Mouse (Mus musculus): ENCODE measurements around the gene Igf1. TPM values are rescaled to one million over a fixed set of nuclear protein-coding genes. Genes with fewer than 3 reads are reported as not detected.

The Igf1 gene
- polyA plus RNA-seq, 1 experiment from 2014 or later: 85.1 TPM

DNA sequence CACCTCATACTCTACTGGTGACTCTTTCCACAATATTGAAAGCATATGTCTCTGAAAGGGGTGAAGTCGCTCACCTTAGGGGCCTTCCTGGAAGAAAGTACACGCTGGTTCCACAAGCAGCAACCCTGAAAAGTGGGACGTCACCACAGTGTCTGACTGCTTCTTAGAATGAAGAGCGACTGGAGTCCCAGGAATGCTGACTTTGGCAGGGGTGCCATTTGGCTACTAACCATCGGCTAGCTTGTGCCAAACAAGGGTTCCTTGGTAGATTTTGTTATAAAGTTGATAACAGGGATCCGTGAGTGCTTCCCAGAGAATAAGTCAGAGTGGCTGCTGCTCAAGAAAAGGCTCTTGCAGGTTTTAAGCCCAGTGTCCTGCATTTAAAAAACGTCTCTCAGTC, 4.8 kb downstream of the Igf1 start:
- Histone ChIP-seq H3K27ac (peak overlapping the region; percentile 61), H3K4me1 (peaks cover 32% of the 10 kb centered on the region), H3K9ac (no peak overlapping the region), H3K4me3 (no peak overlapping the region), H3K36me3 (no peaks in the 10 kb centered on the region), H3K9me3 (no peaks in the 10 kb centered on the region), H3K4me2 (replicated peaks) (peak overlapping the region; percentile 28), H3K27me3 (no peaks in the 10 kb centered on the region)
- 44% methylated on average over 7 of the region's 7 CpGs for WGBS
- ATAC-seq (ENCODE audit: insufficient number of reproducible peaks, insufficient read depth, low FRiP score, low TSS enrichment): no peak

GRCm38 (mm10) chr10:87863326-87863725, 5.3 kb downstream of the Igf1 start:
- peaks cover 27% of the 10 kb centered on the region for H3K4me1 ChIP-seq
- 46% methylated on average over 4 of the region's 4 CpGs for whole genome bisulfite sequencing
- H3K4me2 ChIP-seq (replicated peaks): peak overlapping the region; percentile 28
- no peaks in the 10 kb centered on the region for H3K27me3 ChIP-seq
- no peaks in the 10 kb centered on the region for H3K9me3 ChIP-seq
- no peaks in the 10 kb centered on the region for H3K36me3 ChIP-seq
- no peak for ATAC-seq (ENCODE audit: insufficient number of reproducible peaks, insufficient read depth, low FRiP score, low TSS enrichment)
- no peak overlapping the region for H3K4me3 ChIP-seq
- no peak overlapping the region for H3K9ac ChIP-seq
- peak overlapping the region; percentile 61; the same call in 1 of the 2 replicates for H3K27ac ChIP-seq

- ATAC-seq (ENCODE audit: insufficient number of reproducible peaks, insufficient read depth, low FRiP score, low TSS enrichment): no peak
- Histone ChIP-seq H3K9me3 (no peaks in the 10 kb centered on the region), H3K4me1 (peaks cover 37% of the 10 kb centered on the region), H3K4me3 (no peak overlapping the region), H3K27me3 (no peaks in the 10 kb centered on the region), H3K27ac (no peak overlapping the region), H3K4me2 (replicated peaks) (no peak overlapping the region), H3K9ac (no peak overlapping the region), H3K36me3 (peaks cover 2% of the 10 kb centered on the region; the same call in 1 of the 2 replicates)
- WGBS: 88% methylated on average over 9 of the region's 9 CpGs
These were observed 7.6 kb downstream of the Igf1 start for GRCm38 (mm10) chr10:87865712-87866111.

GRCm38 (mm10) chr10:87866448-87866847, 8.4 kb downstream of the Igf1 start:
- peaks cover 3% of the 10 kb centered on the region; the same call in 1 of the 2 replicates for H3K36me3 ChIP-seq
- H3K27ac ChIP-seq: no peak overlapping the region
- ATAC-seq (ENCODE audit: insufficient number of reproducible peaks, insufficient read depth, low FRiP score, low TSS enrichment): no peak
- H3K4me1 ChIP-seq: peaks cover 30% of the 10 kb centered on the region
- 51% methylated on average over 8 of the region's 8 CpGs for WGBS
- no peaks in the 10 kb centered on the region for H3K9me3 ChIP-seq
- no peak overlapping the region for H3K4me2 ChIP-seq (replicated peaks)
- H3K9ac ChIP-seq: no peak overlapping the region
- H3K4me3 ChIP-seq: no peak overlapping the region
- no peaks in the 10 kb centered on the region for H3K27me3 ChIP-seq

GRCm38 (mm10) chr10:87867217-87867616, 9.2 kb downstream of the Igf1 start:
- WGBS: 52% methylated on average over 2 of the region's 2 CpGs
- Histone ChIP-seq H3K9me3 (no peaks in the 10 kb centered on the region), H3K9ac (no peak overlapping the region), H3K27ac (peak overlapping the region; percentile 41; the same call in 1 of the 2 replicates), H3K4me2 (replicated peaks) (no peak overlapping the region), H3K4me3 (no peak overlapping the region), H3K27me3 (no peaks in the 10 kb centered on the region), H3K36me3 (peaks cover 3% of the 10 kb centered on the region; the same call in 1 of the 2 replicates), H3K4me1 (peaks cover 36% of the 10 kb centered on the region)
- ATAC-seq (ENCODE audit: insufficient number of reproducible peaks, insufficient read depth, low FRiP score, low TSS enrichment): no peak

DNA sequence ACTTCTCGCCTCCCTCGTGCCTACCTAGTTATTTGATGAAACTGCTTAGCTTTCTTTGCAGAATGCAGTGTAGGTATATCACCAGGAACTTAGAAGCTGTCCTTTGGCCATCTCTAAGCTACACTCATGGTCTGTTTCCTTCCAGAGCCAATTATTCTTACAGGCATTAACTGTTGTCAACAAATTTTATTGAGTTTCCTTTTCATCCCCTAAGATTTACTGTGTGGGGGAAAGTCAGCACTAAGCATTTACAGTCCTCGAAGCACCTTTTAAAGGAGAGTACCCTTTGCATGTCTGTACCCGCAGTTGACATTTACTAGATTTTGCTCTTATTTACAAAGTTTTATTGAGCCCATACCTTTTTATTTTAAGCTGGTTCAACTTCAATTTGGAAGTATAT, 9.6 kb downstream of the Igf1 start:
- Histone ChIP-seq H3K27me3 (no peaks in the 10 kb centered on the region), H3K36me3 (peaks cover 3% of the 10 kb centered on the region; the same call in 1 of the 2 replicates), H3K4me3 (no peak overlapping the region), H3K4me2 (replicated peaks) (no peak overlapping the region), H3K9me3 (no peaks in the 10 kb centered on the region), H3K4me1 (peaks cover 39% of the 10 kb centered on the region), H3K27ac (no peak overlapping the region), H3K9ac (no peak overlapping the region)
- no peak for ATAC-seq (ENCODE audit: insufficient number of reproducible peaks, insufficient read depth, low FRiP score, low TSS enrichment)
- WGBS: 78% methylated on average over 4 of the region's 4 CpGs

GRCm38 (mm10) chr10:87868349-87869053, 10.4 kb downstream of the Igf1 start:
- Histone ChIP-seq H3K4me2 (replicated peaks) (no peak overlapping the region), H3K9me3 (no peaks in the 10 kb centered on the region), H3K27me3 (no peaks in the 10 kb centered on the region), H3K4me1 (peaks cover 34% of the 10 kb centered on the region), H3K27ac (peak overlapping the region; percentile 69; the same call in 1 of the 2 replicates), H3K4me3 (no peak overlapping the region), H3K36me3 (peaks cover 3% of the 10 kb centered on the region; the same call in 1 of the 2 replicates), H3K9ac (no peak overlapping the region)
- ATAC-seq (ENCODE audit: insufficient number of reproducible peaks, insufficient read depth, low FRiP score, low TSS enrichment): no peak
- 28% methylated on average over 9 of the region's 9 CpGs for WGBS

DNA sequence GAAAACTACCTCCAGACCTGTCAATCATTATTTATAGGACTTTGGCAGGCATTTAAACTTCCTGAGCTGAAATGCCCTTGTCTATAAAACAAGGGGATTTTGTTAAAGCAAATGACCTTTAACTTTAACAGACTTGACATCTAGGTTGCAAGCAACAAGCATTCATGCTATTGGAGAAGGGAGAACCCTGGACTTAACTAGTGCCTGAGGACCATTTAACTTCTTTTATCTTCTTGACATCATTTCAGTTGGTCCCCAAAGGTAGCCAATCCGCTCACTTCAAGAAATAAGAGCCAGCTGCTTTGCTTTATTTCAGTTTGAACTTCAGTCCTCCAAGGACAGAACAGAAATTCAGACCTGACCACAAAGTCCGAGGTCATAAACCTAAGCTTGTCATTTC, 11.1 kb downstream of the Igf1 start:
- H3K4me3 ChIP-seq: no peak overlapping the region
- H3K4me2 ChIP-seq (replicated peaks): no peak overlapping the region
- peaks cover 34% of the 10 kb centered on the region for H3K4me1 ChIP-seq
- H3K9me3 ChIP-seq: no peaks in the 10 kb centered on the region
- H3K27ac ChIP-seq: 0 out of 2 replicates have a peak overlapping the region, but pooled peaks have one; percentile 30
- H3K36me3 ChIP-seq: peaks cover 3% of the 10 kb centered on the region; the same call in 1 of the 2 replicates
- no peaks in the 10 kb centered on the region for H3K27me3 ChIP-seq
- WGBS: 28% methylated on average over 2 of the region's 2 CpGs
- no peak overlapping the region for H3K9ac ChIP-seq
- ATAC-seq (ENCODE audit: insufficient number of reproducible peaks, insufficient read depth, low FRiP score, low TSS enrichment): no peak

- no peaks in the 10 kb centered on the region for H3K9me3 ChIP-seq
- WGBS: 42% methylated on average over 1 of the region's 1 CpGs
- no peak overlapping the region for H3K9ac ChIP-seq
- ATAC-seq (ENCODE audit: insufficient number of reproducible peaks, insufficient read depth, low FRiP score, low TSS enrichment): no peak
- no peak overlapping the region for H3K4me3 ChIP-seq
- peaks cover 34% of the 10 kb centered on the region for H3K4me1 ChIP-seq
- no peak overlapping the region for H3K4me2 ChIP-seq (replicated peaks)
- 0 out of 2 replicates have a peak overlapping the region, but pooled peaks have one; percentile 30 for H3K27ac ChIP-seq
- peaks cover 3% of the 10 kb centered on the region; the same call in 1 of the 2 replicates for H3K36me3 ChIP-seq
- H3K27me3 ChIP-seq: no peaks in the 10 kb centered on the region
These were observed 11.6 kb downstream of the Igf1 start for GRCm38 (mm10) chr10:87869691-87870090.

GRCm38 (mm10) chr10:87871863-87872647, 14.0 kb downstream of the Igf1 start:
- no peak for ATAC-seq (ENCODE audit: insufficient number of reproducible peaks, insufficient read depth, low FRiP score, low TSS enrichment)
- Histone ChIP-seq H3K4me2 (replicated peaks) (no peak overlapping the region), H3K36me3 (peaks cover 3% of the 10 kb centered on the region; the same call in 1 of the 2 replicates), H3K9ac (no peak overlapping the region), H3K4me3 (no peak overlapping the region), H3K27me3 (no peaks in the 10 kb centered on the region), H3K27ac (peak overlapping the region; percentile 23; the same call in 1 of the 2 replicates), H3K4me1 (peaks cover 32% of the 10 kb centered on the region), H3K9me3 (no peaks in the 10 kb centered on the region)
- 23% methylated on average over 8 of the region's 8 CpGs for WGBS

DNA sequence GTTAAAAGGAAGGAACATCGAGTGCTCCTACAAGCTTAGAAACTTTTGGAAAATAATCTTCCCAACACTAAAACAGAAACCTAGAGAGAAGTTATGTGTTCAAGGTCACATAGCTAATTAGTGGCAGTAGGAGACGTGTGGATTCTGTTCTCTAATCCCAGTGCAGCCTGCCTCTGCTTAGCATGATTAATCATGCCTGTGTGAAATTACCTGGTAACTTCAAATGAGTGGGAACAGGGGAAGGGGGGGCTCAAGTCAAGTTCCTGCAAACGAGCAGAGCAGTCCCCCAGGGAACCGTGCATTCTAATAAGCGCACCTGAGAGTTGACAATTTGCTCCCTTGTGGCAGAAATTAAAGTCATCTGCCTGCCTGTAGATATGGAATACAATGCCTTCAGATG, 14.8 kb downstream of the Igf1 start:
- H3K9me3 ChIP-seq: no peaks in the 10 kb centered on the region
- peaks cover 3% of the 10 kb centered on the region; the same call in 1 of the 2 replicates for H3K36me3 ChIP-seq
- no peak overlapping the region for H3K27ac ChIP-seq
- ATAC-seq (ENCODE audit: insufficient number of reproducible peaks, insufficient read depth, low FRiP score, low TSS enrichment): no peak
- no peak overlapping the region for H3K4me2 ChIP-seq (replicated peaks)
- H3K9ac ChIP-seq: no peak overlapping the region
- no peaks in the 10 kb centered on the region for H3K27me3 ChIP-seq
- peaks cover 25% of the 10 kb centered on the region for H3K4me1 ChIP-seq
- no peak overlapping the region for H3K4me3 ChIP-seq
- 28% methylated on average over 5 of the region's 5 CpGs for WGBS

All from embryonic facial prominence, embryonic 12.5 days (tissue).